In genomic region chr10:81414682-81415081, GRCm38 (mm10) we compare ENCODE assay signal across 8 mouse cellular contexts. TPM values are rescaled to one million over a fixed set of nuclear protein-coding genes. Genes with fewer than 3 reads are reported as not detected.
DNase-seq lines count a peak whose midpoint lies in the region; ATAC-seq lines count a peak whose summit lies in the region.

No protein-coding gene starts in this region.

- H3K27ac ChIP-seq in heart, embryonic 12.5 days (ENCODE audit: poor library complexity, severe bottlenecking): peak overlapping the region; percentile 92
- H3K27ac ChIP-seq in limb, embryonic 11.5 days (replicated peaks; ENCODE audit: low read depth, low read length): peak overlapping the region; percentile 11

- H3K9me3 ChIP-seq in heart, embryonic 12.5 days (replicated peaks): no peaks in the 10 kb centered on the region
- H3K9me3 ChIP-seq in limb, embryonic 11.5 days (ENCODE audit: control insufficient read depth, low read length): no peaks in the 10 kb centered on the region

- no peak for ATAC-seq in heart, embryonic 12.5 days (ENCODE audit: insufficient number of reproducible peaks, low FRiP score)
- ATAC-seq in limb, embryonic 11.5 days (ENCODE audit: insufficient number of reproducible peaks, low FRiP score, low TSS enrichment, low read depth): no peak
- ATAC-seq in granulocyte monocyte progenitor cell, adult 5-6 weeks (replicated peaks; ENCODE audit: poor library complexity, severe bottlenecking): no peak

- no peak overlapping the region; the same call in 1 of the 2 replicates for H3K4me2 ChIP-seq in heart, embryonic 12.5 days
- H3K4me2 ChIP-seq in limb, embryonic 11.5 days (ENCODE audit: low read depth, severe bottlenecking): no peak overlapping the region

- H3K27me3 ChIP-seq in heart, embryonic 12.5 days (replicated peaks): no peaks in the 10 kb centered on the region
- H3K27me3 ChIP-seq in limb, embryonic 11.5 days (ENCODE audit: control insufficient read depth, insufficient read depth, low read length): no peaks in the 10 kb centered on the region

- peaks cover 18% of the 10 kb centered on the region for H3K36me3 ChIP-seq in heart, embryonic 12.5 days
- H3K36me3 ChIP-seq in limb, embryonic 11.5 days (ENCODE audit: control insufficient read depth, insufficient read depth, low read length): no peaks in the 10 kb centered on the region

- H3K4me1 ChIP-seq in heart, embryonic 12.5 days (replicated peaks): peaks cover 98% of the 10 kb centered on the region
- peaks cover 53% of the 10 kb centered on the region for H3K4me1 ChIP-seq in limb, embryonic 11.5 days (ENCODE audit: control insufficient read depth, insufficient read depth, low read length)

- DNase-seq in retina, postnatal 1 day: peak; percentile 86
- no peak for DNase-seq in retina, embryonic 14.5 days (ENCODE audit: low spot score)
- no peak for DNase-seq in limb, embryonic 11.5 days (ENCODE audit: low spot score)
- peak; percentile 90 for DNase-seq in skeletal muscle tissue, adult 2 months (ENCODE audit: low read depth, low spot score)
- DNase-seq in thymus, adult 18-20 months: no peak
- DNase-seq in frontal cortex, adult 2 months (ENCODE audit: extremely low spot score in 1 of 2, low spot score in 1 of 2): no peak

- H3K4me3 ChIP-seq in heart, embryonic 12.5 days: no peak overlapping the region
- H3K4me3 ChIP-seq in limb, embryonic 11.5 days (ENCODE audit: low read depth, low read length): no peak overlapping the region

- peak overlapping the region; percentile 54; the same call in 1 of the 2 replicates for H3K9ac ChIP-seq in heart, embryonic 12.5 days
- no peak overlapping the region for H3K9ac ChIP-seq in limb, embryonic 11.5 days (ENCODE audit: low read length)

RNA-seq across cellular contexts. Expression of gene Smim24, which starts 21.8 kb away (rescaled TPM):
- polyA plus RNA-seq in heart, embryonic 12.5 days (2016; fragmentation: Nextera tagmentation; extraction: Ambion mirVana): 2.9 and 4.3 TPM in 2 replicates
- polyA plus RNA-seq in limb, embryonic 11.5 days (2014; fragmentation: Nextera tagmentation; extraction: Ambion mirVana): 3.4 and 3.5 TPM in 2 replicates
- 37.5 and 43.6 TPM in 2 replicates for total RNA-seq in granulocyte monocyte progenitor cell, adult 5-6 weeks (2014; fragmentation: Nextera tagmentation)
- total RNA-seq in granulocyte monocyte progenitor cell, adult 5-6 weeks (2017): 11.5 and 13.3 TPM in 2 replicates
- 3.6 and 4.5 TPM in 2 replicates for polyA plus RNA-seq in frontal cortex, adult 2 months (2012; rRNA removed)

RNA-seq across cellular contexts. Expression of gene Gm48552, which starts 25.9 kb away (rescaled TPM):
- polyA plus RNA-seq in heart, embryonic 12.5 days (2016; fragmentation: Nextera tagmentation; extraction: Ambion mirVana): 1.2 and 1.8 TPM in 2 replicates
- 0.40 and 1.0 TPM in 2 replicates for polyA plus RNA-seq in limb, embryonic 11.5 days (2014; fragmentation: Nextera tagmentation; extraction: Ambion mirVana)
- 2.2 TPM in 1 of 2 replicates, not detected in the other for total RNA-seq in granulocyte monocyte progenitor cell, adult 5-6 weeks (2014; fragmentation: Nextera tagmentation)
- not detected in 2 replicates for total RNA-seq in granulocyte monocyte progenitor cell, adult 5-6 weeks (2017)
- polyA plus RNA-seq in frontal cortex, adult 2 months (2012; rRNA removed): 7.4 and 10.1 TPM in 2 replicates

RNA-seq across cellular contexts. Expression of gene Gm48551, which starts 30.4 kb away (rescaled TPM):
- polyA plus RNA-seq in heart, embryonic 12.5 days (2016; fragmentation: Nextera tagmentation; extraction: Ambion mirVana): 1.9 and 2.2 TPM in 2 replicates
- 2.1 and 2.8 TPM in 2 replicates for polyA plus RNA-seq in limb, embryonic 11.5 days (2014; fragmentation: Nextera tagmentation; extraction: Ambion mirVana)
- total RNA-seq in granulocyte monocyte progenitor cell, adult 5-6 weeks (2014; fragmentation: Nextera tagmentation): 4.0 TPM in 1 of 2 replicates, not detected in the other
- total RNA-seq in granulocyte monocyte progenitor cell, adult 5-6 weeks (2017): 0.30 TPM in 1 of 2 replicates, not detected in the other
- 6.9 and 8.9 TPM in 2 replicates for polyA plus RNA-seq in frontal cortex, adult 2 months (2012; rRNA removed)

RNA-seq across cellular contexts. Expression of gene Dohh, which starts 30.5 kb away (rescaled TPM):
- 66.7 and 66.9 TPM in 2 replicates for polyA plus RNA-seq in heart, embryonic 12.5 days (2016; fragmentation: Nextera tagmentation; extraction: Ambion mirVana)
- 53.7 and 55.7 TPM in 2 replicates for polyA plus RNA-seq in limb, embryonic 11.5 days (2014; fragmentation: Nextera tagmentation; extraction: Ambion mirVana)
- total RNA-seq in granulocyte monocyte progenitor cell, adult 5-6 weeks (2014; fragmentation: Nextera tagmentation): 12.2 and 34.9 TPM in 2 replicates
- total RNA-seq in granulocyte monocyte progenitor cell, adult 5-6 weeks (2017): 41.8 and 46.2 TPM in 2 replicates
- polyA plus RNA-seq in frontal cortex, adult 2 months (2012; rRNA removed): 92.2 and 105 TPM in 2 replicates

RNA-seq across cellular contexts. Expression of gene Fzr1, which starts 36.4 kb away (rescaled TPM):
- 96.4 and 99.5 TPM in 2 replicates for polyA plus RNA-seq in heart, embryonic 12.5 days (2016; fragmentation: Nextera tagmentation; extraction: Ambion mirVana)
- 107 and 119 TPM in 2 replicates for polyA plus RNA-seq in limb, embryonic 11.5 days (2014; fragmentation: Nextera tagmentation; extraction: Ambion mirVana)
- total RNA-seq in granulocyte monocyte progenitor cell, adult 5-6 weeks (2014; fragmentation: Nextera tagmentation): 14.8 and 17.0 TPM in 2 replicates
- 13.5 and 15.3 TPM in 2 replicates for total RNA-seq in granulocyte monocyte progenitor cell, adult 5-6 weeks (2017)
- polyA plus RNA-seq in frontal cortex, adult 2 months (2012; rRNA removed): 66.9 and 71.6 TPM in 2 replicates

Comparison
In these comparisons a context has a peak if more than half of its experiments do, and no peak if none do; other contexts are left out.
1. DNase-seq: peak in retina, postnatal 1 day (single experiment) and skeletal muscle tissue, adult 2 months (single experiment); none in retina, embryonic 14.5 days (single experiment), limb, embryonic 11.5 days (single experiment), thymus, adult 18-20 months (0 of 2) and frontal cortex, adult 2 months (0 of 2).